Mouse (Mus musculus) limb, embryonic 15.5 days (tissue): ENCODE measurements around the gene Trpv2. TPM values are rescaled to one million over a fixed set of nuclear protein-coding genes. Genes with fewer than 3 reads are reported as not detected.
A peak's percentile ranks its signal among the peaks of the same experiment; 100 is the strongest.

ENCODE experiments used
- ATAC-seq: fragments of 200-750 bp; cut with Nextera tagmentation; 2 replicates; pipeline ENCODE4 v1.8.0; 2017; ENCODE audit warnings: low read depth, moderate TSS enrichment; ENCODE audit not compliant: insufficient number of reproducible peaks, low FRiP score, low TSS enrichment
- H3K27ac ChIP-seq: fragments of 300-500 bp; sonication (generic); 2 replicates; pipeline ENCODE4 v1.5.1; 2015; ENCODE audit warnings: moderate library complexity, mild to moderate bottlenecking, inconsistent platforms
- H3K27me3 ChIP-seq: fragments of 300-500 bp; sonication (generic); 2 replicates; pipeline ENCODE4 v1.6.1; 2015; ENCODE audit warnings: inconsistent platforms
- H3K36me3 ChIP-seq: fragments of 300-500 bp; sonication (generic); 2 replicates; pipeline ENCODE4 v1.6.1; 2015; ENCODE audit warnings: inconsistent platforms
- H3K4me1 ChIP-seq: fragments of 300-500 bp; sonication (generic); 2 replicates; pipeline ENCODE4 v1.6.1; 2015; ENCODE audit warnings: inconsistent platforms
- H3K4me2 ChIP-seq: fragments of 300-500 bp; sonication (generic); 2 replicates; pipeline ENCODE4 v1.6.1; 2015; ENCODE audit warnings: mild to moderate bottlenecking, inconsistent platforms
- H3K4me3 ChIP-seq: fragments of 300-500 bp; sonication (generic); 2 replicates; pipeline ENCODE4 v1.5.1; 2015; ENCODE audit warnings: mild to moderate bottlenecking, inconsistent platforms
- H3K9ac ChIP-seq: fragments of 300-500 bp; sonication (generic); 2 replicates; pipeline ENCODE4 v1.6.1; 2015; ENCODE audit warnings: inconsistent platforms
- H3K9me3 ChIP-seq: fragments of 300-500 bp; sonication (generic); 2 replicates; pipeline ENCODE4 v1.6.1; 2016; ENCODE audit warnings: inconsistent platforms
- WGBS: fragments of 180-500 bp; shearing (Covaris S2); methylation state at CpG from one replicate; pipeline ENCODE4 v1.1.7; 2015; 5-methylcytosine and 5-hydroxymethylcytosine counted together
- polyA plus RNA-seq: library from polyadenylated mRNA; unstranded; fragments of >200 nt; fragmentation: Nextera tagmentation; extraction: Ambion mirVana; gene quantifications from 2 replicates; pipeline ENCODE4 v1.2.1, GENCODE M21; 2015

Trpv2 gene
- polyA plus RNA-seq, 1 experiment from 2014 or later: 4.1 TPM

GRCm38 (mm10) chr11:62550727-62551225 is 23.5 kb upstream of the Trpv2 start, which contains the start of gene Ubb:
Ubb (plus strand) TSS chr11:62551171.
- peak within 1 kb of the TSS; percentile 98 for H3K27ac ChIP-seq
- peak; percentile 97 for ATAC-seq
- WGBS: under 1% methylated on average over 40 of the region's 40 CpGs
- peaks cover 26% of the 10 kb centered on the region for H3K4me1 ChIP-seq
- peaks cover 20% of the 10 kb centered on the region; the same call in 1 of the 2 replicates for H3K36me3 ChIP-seq
- H3K4me2 ChIP-seq: peak within 1 kb of the TSS; percentile 80
- H3K4me3 ChIP-seq: peak within 1 kb of the TSS; percentile 65
- peak within 1 kb of the TSS; percentile 79 for H3K9ac ChIP-seq
- no peaks in the 10 kb centered on the region for H3K27me3 ChIP-seq
- H3K9me3 ChIP-seq: no peaks in the 10 kb centered on the region

DNA sequence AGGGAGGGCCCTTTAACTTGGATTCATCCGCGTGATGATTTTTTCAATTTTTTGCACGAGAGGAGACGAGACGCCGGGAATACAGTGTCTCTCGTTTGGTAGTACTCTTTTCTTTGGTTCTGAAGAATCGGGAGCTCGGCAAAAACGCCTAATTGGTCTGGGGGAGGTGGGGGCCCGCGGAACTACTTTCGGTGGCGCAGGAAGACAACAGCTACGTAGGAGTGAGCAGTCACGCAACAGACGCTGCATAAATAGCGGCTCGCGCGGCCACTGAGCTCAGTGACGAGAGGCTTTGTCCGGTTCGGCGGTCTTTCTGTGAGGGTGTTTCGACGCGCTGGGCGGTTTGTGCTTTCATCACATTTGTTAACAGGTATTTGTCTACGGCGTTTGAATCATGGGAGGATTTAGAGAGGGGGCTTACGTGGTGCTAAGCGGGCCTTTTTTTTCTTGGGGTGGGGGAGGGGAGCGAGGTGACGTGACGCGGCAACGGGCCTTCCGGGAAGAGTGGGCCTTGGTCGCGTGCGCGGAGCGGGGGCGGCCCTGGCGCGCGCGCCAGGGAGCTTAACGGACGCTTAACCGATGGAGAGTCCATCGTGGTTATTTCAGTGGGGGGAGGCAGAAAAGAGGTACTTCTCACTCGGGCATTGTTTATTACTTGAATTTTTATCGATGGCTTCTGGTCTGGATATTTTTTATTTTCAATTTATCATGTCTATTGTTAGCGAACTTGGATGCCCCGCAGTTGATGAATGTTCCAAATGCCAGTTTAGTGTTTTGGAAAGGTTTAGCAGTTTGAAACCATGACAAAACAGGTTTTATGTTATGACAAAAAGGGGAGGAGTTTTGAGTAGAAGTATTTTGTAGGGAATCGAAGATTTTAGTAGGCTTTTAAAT is 22.8 kb upstream of the Trpv2 start:
- H3K27me3 ChIP-seq: no peaks in the 10 kb centered on the region
- peak; percentile 86 for ATAC-seq
- H3K9me3 ChIP-seq: no peaks in the 10 kb centered on the region
- peaks cover 20% of the 10 kb centered on the region; the same call in 1 of the 2 replicates for H3K36me3 ChIP-seq
- peak overlapping the region; percentile 98 for H3K27ac ChIP-seq
- WGBS: under 1% methylated on average over 58 of the region's 58 CpGs
- peak overlapping the region; percentile 62 for H3K9ac ChIP-seq
- peak overlapping the region; percentile 65 for H3K4me3 ChIP-seq
- H3K4me1 ChIP-seq: peaks cover 26% of the 10 kb centered on the region
- H3K4me2 ChIP-seq: peak overlapping the region; percentile 39

DNA sequence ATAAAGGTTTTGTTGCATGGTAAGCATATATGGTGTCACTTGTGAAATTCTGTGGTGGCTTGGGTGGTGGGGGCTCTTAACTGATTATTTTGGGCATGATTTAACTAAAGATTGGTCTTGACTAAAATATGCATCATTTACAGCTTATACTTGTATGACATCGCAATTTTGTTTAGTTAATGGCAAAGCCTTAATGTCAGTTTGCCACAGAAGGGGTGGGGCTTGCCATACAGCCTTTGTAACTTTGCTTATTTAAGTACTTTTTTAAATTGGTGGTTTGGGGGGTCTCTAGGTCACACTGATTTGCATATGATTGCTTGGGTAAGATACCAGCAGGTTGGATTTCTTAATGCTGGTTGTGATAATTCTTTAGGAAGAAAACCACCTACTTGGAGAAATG is 21.1 kb upstream of the Trpv2 start:
- Histone ChIP-seq H3K4me2 (peak overlapping the region; percentile 68), H3K27ac (no peak overlapping the region), H3K4me1 (peaks cover 26% of the 10 kb centered on the region), H3K36me3 (peaks cover 20% of the 10 kb centered on the region; the same call in 1 of the 2 replicates), H3K9ac (no peak overlapping the region), H3K9me3 (no peaks in the 10 kb centered on the region), H3K27me3 (no peaks in the 10 kb centered on the region), H3K4me3 (peak overlapping the region; percentile 39)
- WGBS: 35% methylated on average over 1 of the region's 1 CpGs
- no peak for ATAC-seq

GRCm38 (mm10) chr11:62553633-62554032 is 20.7 kb upstream of the Trpv2 start:
- WGBS: 78% methylated on average over 5 of the region's 5 CpGs
- no peak overlapping the region for H3K27ac ChIP-seq
- no peaks in the 10 kb centered on the region for H3K27me3 ChIP-seq
- ATAC-seq: no peak
- H3K36me3 ChIP-seq: peaks cover 20% of the 10 kb centered on the region; the same call in 1 of the 2 replicates
- peak overlapping the region; percentile 39 for H3K4me3 ChIP-seq
- no peaks in the 10 kb centered on the region for H3K9me3 ChIP-seq
- H3K9ac ChIP-seq: no peak overlapping the region
- H3K4me2 ChIP-seq: peak overlapping the region; percentile 68
- peaks cover 26% of the 10 kb centered on the region for H3K4me1 ChIP-seq

- H3K27ac ChIP-seq: no peak overlapping the region
- H3K27me3 ChIP-seq: no peaks in the 10 kb centered on the region
- peaks cover 30% of the 10 kb centered on the region for H3K4me1 ChIP-seq
- no peaks in the 10 kb centered on the region for H3K9me3 ChIP-seq
- peaks cover 20% of the 10 kb centered on the region; the same call in 1 of the 2 replicates for H3K36me3 ChIP-seq
- WGBS: 69% methylated on average over 5 of the region's 5 CpGs
- ATAC-seq: no peak
- no peak overlapping the region for H3K9ac ChIP-seq
- peak overlapping the region; percentile 39 for H3K4me3 ChIP-seq
- H3K4me2 ChIP-seq: peak overlapping the region; percentile 68
Observed at GRCm38 (mm10) chr11:62554163-62554855, 20.0 kb upstream of the Trpv2 start.

GRCm38 (mm10) chr11:62554934-62555517 is 19.3 kb upstream of the Trpv2 start:
- ATAC-seq: no peak
- peak overlapping the region; percentile 33; the same call in 1 of the 2 replicates for H3K27ac ChIP-seq
- no peak overlapping the region for H3K4me2 ChIP-seq
- peak overlapping the region; percentile 39; the same call in 1 of the 2 replicates for H3K4me3 ChIP-seq
- H3K27me3 ChIP-seq: no peaks in the 10 kb centered on the region
- H3K9ac ChIP-seq: no peak overlapping the region
- H3K4me1 ChIP-seq: peaks cover 26% of the 10 kb centered on the region
- H3K36me3 ChIP-seq: peaks cover 20% of the 10 kb centered on the region; the same call in 1 of the 2 replicates
- no peaks in the 10 kb centered on the region for H3K9me3 ChIP-seq

- Histone ChIP-seq H3K27me3 (no peaks in the 10 kb centered on the region), H3K4me1 (peaks cover 31% of the 10 kb centered on the region), H3K4me3 (no peak overlapping the region), H3K27ac (0 out of 2 replicates have a peak overlapping the region, but pooled peaks have one; percentile 33), H3K4me2 (no peak overlapping the region), H3K9me3 (no peaks in the 10 kb centered on the region), H3K9ac (no peak overlapping the region), H3K36me3 (peaks cover 20% of the 10 kb centered on the region; the same call in 1 of the 2 replicates)
- no peak for ATAC-seq
Observed at GRCm38 (mm10) chr11:62555896-62556412, 18.3 kb upstream of the Trpv2 start.

- Histone ChIP-seq H3K9ac (no peak overlapping the region), H3K27me3 (no peaks in the 10 kb centered on the region), H3K4me2 (no peak overlapping the region), H3K4me1 (peaks cover 31% of the 10 kb centered on the region), H3K27ac (no peak overlapping the region), H3K9me3 (no peaks in the 10 kb centered on the region), H3K4me3 (no peak overlapping the region), H3K36me3 (peaks cover 20% of the 10 kb centered on the region; the same call in 1 of the 2 replicates)
- ATAC-seq: no peak
- 59% methylated on average over 5 of the region's 5 CpGs for WGBS
Observed at GRCm38 (mm10) chr11:62557205-62557604, 17.1 kb upstream of the Trpv2 start.

- Histone ChIP-seq H3K27ac (no peak overlapping the region), H3K27me3 (no peaks in the 10 kb centered on the region), H3K9ac (no peak overlapping the region), H3K9me3 (no peaks in the 10 kb centered on the region), H3K4me3 (no peak overlapping the region), H3K4me2 (no peak overlapping the region), H3K4me1 (peaks cover 30% of the 10 kb centered on the region), H3K36me3 (peaks cover 18% of the 10 kb centered on the region; the same call in 1 of the 2 replicates)
- ATAC-seq: no peak
- WGBS: 49% methylated on average over 2 of the region's 2 CpGs
Observed at GRCm38 (mm10) chr11:62558152-62558551, 16.1 kb upstream of the Trpv2 start.

- no peaks in the 10 kb centered on the region for H3K27me3 ChIP-seq
- WGBS: 48% methylated on average over 6 of the region's 6 CpGs
- no peak for ATAC-seq
Observed at GRCm38 (mm10) chr11:62558961-62559646, 15.2 kb upstream of the Trpv2 start.

More at GRCm38 (mm10) chr11:62558961-62559646, 15.2 kb upstream of the Trpv2 start:
- Histone ChIP-seq H3K9ac (no peak overlapping the region), H3K4me2 (no peak overlapping the region), H3K27ac (no peak overlapping the region), H3K36me3 (peaks cover 9% of the 10 kb centered on the region; the same call in 1 of the 2 replicates), H3K4me3 (no peak overlapping the region), H3K9me3 (no peaks in the 10 kb centered on the region), H3K4me1 (peaks cover 20% of the 10 kb centered on the region)
